ENCODE assay signal across 14 mouse cellular contexts in the genomic region with DNA sequence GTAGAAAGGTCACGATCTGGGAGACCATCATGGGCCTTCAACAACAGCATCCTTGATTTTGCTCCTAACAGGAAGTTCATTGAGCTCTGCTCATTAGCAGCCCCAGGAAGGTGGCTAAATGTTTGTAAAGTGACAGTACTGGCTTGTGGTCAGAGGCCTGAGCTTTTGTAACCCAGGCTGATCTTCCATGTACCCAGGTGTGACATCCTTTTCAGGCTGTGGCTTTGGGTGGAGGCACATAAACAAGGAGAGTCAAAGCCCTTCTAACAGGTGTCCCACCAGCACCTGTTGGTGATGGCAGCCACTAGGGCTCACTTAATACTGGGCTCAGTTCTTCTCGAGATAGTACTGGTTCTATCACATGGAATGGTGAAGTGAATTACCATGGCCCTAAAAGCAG.
"Had no signal": no experiment of that assay in that cellular context is flagged by ENCODE, and none has a peak within 500 bp of the region (broad histone marks: within the 10 kb centered on the region; RNA-seq: fewer than 3 reads in every experiment).

No protein-coding gene starts in this region.

- H3K4me3 ChIP-seq: midbrain, embryonic 10.5 days; midbrain, embryonic 12.5 days; myocyte; neural tube, embryonic 12.5 days; stomach, embryonic 15.5 days had no signal

- H3K4me2 ChIP-seq: lung, embryonic 14.5 days; midbrain, embryonic 12.5 days; neural tube, embryonic 12.5 days; stomach, embryonic 15.5 days had no signal

- H3K27me3 ChIP-seq: midbrain, embryonic 12.5 days; neural tube, embryonic 12.5 days; stomach, embryonic 15.5 days had no signal

- H3K4me1 ChIP-seq: midbrain, embryonic 12.5 days had no signal

- H3K36me3 ChIP-seq: midbrain, embryonic 10.5 days; midbrain, embryonic 12.5 days; neural tube, embryonic 12.5 days; stomach, embryonic 15.5 days had no signal

- DNase-seq: lung, adult 18-20 months; lung, embryonic 14.5 days; lung, postnatal 10 days; midbrain, embryonic 14.5 days; right cerebral cortex, postnatal 14 days; thymus, adult 2 months; thymus, postnatal 25 days; thymus, postnatal 4 days had no signal

- H3K27ac ChIP-seq: liver, embryonic 14.5 days; midbrain, embryonic 10.5 days; midbrain, embryonic 12.5 days; neural tube, embryonic 12.5 days; stomach, embryonic 15.5 days had no signal

- H3K9ac ChIP-seq: liver, embryonic 14.5 days; lung, embryonic 14.5 days; midbrain, embryonic 12.5 days; neural tube, embryonic 12.5 days; stomach, embryonic 15.5 days had no signal

- H3K9me3 ChIP-seq: midbrain, embryonic 12.5 days; neural tube, embryonic 12.5 days; stomach, embryonic 15.5 days had no signal
